Mouse (Mus musculus): Measurements from ENCODE around the gene Gm3543.
"Not testable (repeated sequence)": the region's sequence is repeated elsewhere in the genome, so short reads cannot be mapped to it uniquely, and the experiment has no call there.

Gm3543 gene

GRCm38 (mm10) chr14:41983225-41983624, at the start of gene Gm3543:
Gene Gm3543, minus strand, starts transcription at chr14:41983325.
- not testable (repeated sequence) for DNase-seq (ENCODE audit: low spot score in 2 of 2)

DNA sequence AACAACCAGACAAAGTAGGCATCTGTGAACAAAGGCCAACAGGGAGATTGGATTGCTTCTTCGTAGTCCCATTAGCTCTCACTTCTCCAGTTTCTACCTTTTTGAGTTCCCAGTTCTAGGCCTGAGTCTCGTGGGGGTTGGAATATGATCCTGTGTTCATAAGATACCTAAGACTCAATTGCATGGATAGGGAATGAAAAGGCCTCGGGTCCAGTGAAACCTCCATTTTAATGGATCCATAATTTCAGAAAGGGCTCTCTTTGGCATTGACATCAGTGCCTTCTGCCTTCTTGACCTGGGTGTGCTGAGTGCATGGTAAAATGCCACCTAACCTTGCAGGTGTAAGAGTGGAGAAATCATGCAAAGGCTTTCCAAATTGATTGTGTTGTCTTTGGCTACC, 14.5 kb downstream of the Gm3543 start:
- not testable (repeated sequence) for DNase-seq (ENCODE audit: low spot score in 2 of 2)

- not testable (repeated sequence) for DNase-seq (ENCODE audit: low spot score in 2 of 2)
Measured at GRCm38 (mm10) chr14:41967827-41968226, 15.3 kb downstream of the Gm3543 start, which contains the start of gene Gm6401. Gene Gm6401, minus strand, starts transcription at chr14:41967927.

GRCm38 (mm10) chr14:41964095-41964494, 19.0 kb downstream of the Gm3543 start:
- DNase-seq (ENCODE audit: low spot score in 2 of 2) = not testable (repeated sequence)

GRCm38 (mm10) chr14:41943695-41944094, 39.4 kb downstream of the Gm3543 start, which contains the start of gene 1700024B05Rik:
Gene 1700024B05Rik, plus strand, starts transcription at chr14:41943995.
- DNase-seq (ENCODE audit: low spot score in 2 of 2) = not testable (repeated sequence)

Data from cerebellum, postnatal 4 days (tissue).